Mouse (Mus musculus) kidney, postnatal 4 days (tissue): ENCODE results near the gene Ntrk2.

Experiments used
- DNase-seq, 2 experiments: peaks; one replicate each; pipeline ENCODE4 v3.0.0; 2021; ENCODE audit warnings: mixed read lengths in 2 of 2

The Ntrk2 gene

GRCm38 (mm10) chr13:58843826-58844225 lies 37.5 kb downstream of the Ntrk2 start:
- DNase-seq = no peak

GRCm38 (mm10) chr13:58848578-58848977 lies 42.2 kb downstream of the Ntrk2 start:
- DNase-seq = no peak

DNA sequence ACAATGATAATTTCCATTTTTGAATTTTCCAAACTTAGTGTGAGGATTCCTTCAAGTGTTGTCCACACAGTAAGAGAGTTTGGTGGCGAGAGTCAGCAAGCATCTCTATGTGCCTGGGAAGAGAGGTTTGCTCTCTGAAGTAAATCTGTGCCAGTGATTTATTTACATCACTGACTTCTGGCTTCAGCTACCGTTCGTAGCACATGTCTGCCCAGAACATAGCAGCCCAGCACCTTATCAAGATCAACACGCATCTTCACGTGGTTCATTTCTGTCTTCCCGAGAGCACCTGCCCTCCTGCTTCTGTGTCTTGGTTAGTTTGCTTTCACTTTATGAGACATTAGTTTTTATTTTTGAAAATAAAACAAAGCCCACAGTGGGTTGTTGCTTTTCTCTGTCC lies 47.3 kb downstream of the Ntrk2 start:
- no peak for DNase-seq

- no peak for DNase-seq
These were observed 59.9 kb downstream of the Ntrk2 start for GRCm38 (mm10) chr13:58866239-58866638.

DNA sequence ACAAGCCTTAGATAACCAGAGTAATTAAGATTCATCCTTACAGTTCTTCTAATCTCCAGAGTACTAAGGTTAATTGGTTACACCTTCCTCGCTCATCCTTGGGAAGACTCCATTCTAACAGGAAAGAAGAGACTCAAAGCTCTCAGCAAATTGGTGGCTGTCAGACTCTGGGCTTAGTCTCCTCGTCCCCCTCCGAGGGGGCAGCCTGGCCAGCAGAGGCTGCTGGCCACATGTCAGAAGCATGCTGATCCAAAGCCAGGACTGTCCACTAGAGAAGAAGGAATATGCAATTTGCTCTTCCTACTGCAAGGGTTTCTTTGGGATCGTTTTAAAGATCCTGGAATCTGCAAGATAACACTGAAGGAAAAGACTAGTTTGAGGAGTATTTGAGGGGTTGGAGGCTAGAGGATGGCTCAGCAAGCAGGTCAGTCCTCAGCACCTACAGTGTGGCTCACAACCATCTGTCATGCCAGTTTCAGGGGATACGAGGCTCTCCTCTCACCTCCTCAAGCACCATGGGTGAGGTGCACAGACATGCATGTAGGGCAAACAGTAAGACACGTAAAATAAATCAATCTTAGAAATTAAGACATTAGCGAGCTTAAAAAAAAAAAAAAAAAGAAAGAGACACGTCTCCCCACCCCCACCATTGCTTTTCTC lies 60.5 kb downstream of the Ntrk2 start:
- DNase-seq = peak in 1 of 2 experiments; percentile 20

DNA sequence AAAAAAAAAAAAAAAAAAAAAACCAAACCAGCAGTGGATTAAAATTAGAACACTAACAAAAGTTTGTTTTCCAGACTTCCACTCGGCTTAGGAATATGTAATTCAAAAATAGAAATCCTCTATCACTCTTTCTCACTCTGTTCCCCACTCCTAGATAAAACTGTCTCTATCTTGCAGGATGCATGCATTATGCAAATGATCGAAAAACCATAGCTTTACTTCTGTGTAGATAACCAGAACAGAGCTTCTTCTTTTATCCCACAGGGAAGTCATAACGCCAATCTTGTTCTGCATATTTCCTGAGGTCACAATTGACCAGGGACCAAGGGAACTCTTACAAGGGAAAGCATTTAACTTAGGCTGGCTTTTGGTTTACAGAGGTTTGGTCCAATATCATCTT lies 76.1 kb downstream of the Ntrk2 start:
- DNase-seq = no peak

DNA sequence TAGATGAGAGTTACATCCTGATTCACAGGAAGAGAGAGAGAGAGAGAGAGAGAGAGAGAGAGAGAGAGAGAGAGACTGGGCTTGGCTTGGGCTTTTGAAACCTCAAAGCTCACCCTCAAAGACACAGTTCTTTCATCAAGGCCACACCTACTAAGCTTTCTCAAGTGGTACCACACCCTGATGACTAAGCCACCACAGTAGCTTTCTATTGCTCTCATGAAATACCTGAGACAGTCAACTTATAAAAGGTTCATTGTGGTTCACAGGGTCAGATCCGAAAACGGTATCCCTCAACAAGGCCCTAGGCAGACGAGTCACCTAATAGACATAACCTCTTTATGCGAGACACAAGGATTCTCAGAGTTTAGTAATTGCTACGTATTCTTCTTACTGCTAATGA lies 76.5 kb downstream of the Ntrk2 start:
- DNase-seq = no peak

- no peak for DNase-seq
These were observed 79.7 kb downstream of the Ntrk2 start for GRCm38 (mm10) chr13:58886108-58886507.

DNA sequence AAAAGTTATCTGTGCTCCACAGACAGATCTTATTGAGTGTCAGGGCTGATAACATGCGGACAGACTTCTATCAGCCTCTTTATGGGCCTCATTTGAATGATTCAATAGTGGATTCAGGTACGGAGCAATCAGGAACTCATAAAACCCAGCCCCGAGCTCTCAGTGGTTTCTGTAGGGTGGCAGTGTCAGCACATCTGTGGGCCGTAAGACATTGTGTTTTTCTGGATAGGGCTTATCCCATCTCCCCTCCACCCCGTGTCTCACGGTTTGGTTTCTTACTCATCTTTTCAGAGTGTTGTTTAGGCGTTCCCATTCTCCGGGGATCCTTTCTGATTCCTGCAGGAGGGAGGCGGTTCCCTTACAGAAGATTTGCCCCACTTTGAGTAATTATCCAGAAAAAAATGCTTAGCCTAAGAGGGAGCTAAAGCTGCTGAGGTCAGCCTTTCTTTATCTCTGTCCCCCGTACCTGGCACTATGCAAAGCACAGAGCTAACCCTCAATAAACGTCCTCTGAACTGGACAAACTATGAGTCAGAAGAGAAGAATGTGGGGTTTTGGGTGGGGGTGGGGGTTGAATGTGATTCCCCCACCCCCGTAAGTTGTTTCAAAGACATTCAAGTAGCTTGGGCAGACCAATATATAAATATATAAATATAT lies 90.0 kb downstream of the Ntrk2 start:
- no peak for DNase-seq

DNA sequence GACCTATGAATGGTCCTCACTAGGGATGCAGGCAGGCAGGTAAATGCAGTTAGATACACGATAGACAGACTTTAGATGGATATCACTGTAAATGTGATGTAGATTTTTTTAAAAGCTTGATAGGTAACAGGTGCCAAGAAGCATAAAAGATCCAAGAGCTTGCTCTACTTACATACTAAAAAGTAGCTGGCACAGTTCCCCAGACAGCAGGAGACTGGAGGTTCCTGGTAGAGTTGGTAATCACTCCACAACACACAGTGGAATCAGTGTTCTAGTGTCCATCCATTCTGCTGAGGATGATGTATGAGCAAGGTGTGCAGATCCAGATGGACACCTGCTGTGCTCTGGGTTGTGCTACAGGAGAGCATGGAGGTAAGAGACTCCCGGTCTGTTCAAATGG lies 93.0 kb downstream of the Ntrk2 start:
- no peak for DNase-seq

- DNase-seq = no peak
These were observed 95.9 kb downstream of the Ntrk2 start for GRCm38 (mm10) chr13:58902313-58902712.

- no peak for DNase-seq
These were observed 98.7 kb downstream of the Ntrk2 start for GRCm38 (mm10) chr13:58904742-58905735.

- DNase-seq = no peak
These were observed 105.6 kb downstream of the Ntrk2 start for GRCm38 (mm10) chr13:58911936-58912335.

DNA sequence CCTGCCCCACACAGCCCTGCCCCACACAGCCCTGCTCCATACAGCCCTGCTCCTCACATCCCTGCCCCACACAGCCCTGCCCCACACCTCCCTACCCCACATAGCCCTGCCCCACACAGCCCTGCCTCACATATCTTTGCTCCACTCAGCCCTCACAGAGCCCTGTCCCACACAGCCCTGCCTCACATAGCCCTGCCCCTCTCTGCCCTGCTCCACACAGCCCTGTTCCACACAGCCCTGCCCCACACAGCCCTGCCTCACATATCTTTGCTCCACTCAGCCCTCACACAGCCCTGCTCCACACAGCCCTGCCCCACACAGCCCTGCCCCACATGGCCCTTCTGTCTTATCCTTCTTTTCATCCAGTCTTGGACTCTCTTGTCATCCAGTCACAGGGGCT lies 106.2 kb downstream of the Ntrk2 start:
- DNase-seq = no peak

DNA sequence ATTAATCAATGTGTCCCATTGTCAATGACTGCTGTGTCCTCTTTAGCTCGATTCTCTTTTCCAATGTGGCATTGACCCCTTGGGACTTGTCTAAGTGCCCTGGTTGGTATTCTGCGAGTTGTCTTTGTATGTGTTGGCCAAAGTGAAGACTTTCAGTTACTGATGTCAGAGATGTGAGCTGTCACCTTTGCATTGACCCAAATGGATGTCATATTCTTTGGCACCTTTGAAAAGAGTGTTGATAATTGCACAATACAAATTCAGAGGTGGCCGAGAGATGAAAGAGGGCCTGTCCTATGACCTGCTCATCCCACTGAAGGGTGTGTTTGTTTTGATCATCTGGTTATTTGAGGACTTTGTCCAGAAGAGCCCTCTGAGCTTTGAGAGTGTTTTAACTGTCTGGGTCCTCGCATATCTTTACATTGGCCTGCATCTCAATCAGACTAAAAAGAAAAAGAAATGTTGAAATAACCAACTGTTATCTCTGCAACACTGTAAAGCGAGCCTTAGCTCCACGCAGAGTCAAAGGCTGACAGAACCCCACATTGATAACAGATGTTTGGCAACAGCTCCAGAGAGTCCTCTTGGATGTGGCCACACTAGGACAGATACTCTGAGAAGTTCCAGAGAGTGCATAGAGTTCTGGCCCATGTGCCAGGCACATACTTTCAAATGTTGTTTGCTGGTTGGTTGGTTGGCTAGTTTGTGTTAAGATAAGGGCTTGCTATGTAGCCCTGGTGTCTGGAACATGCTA lies 107.9 kb downstream of the Ntrk2 start:
- DNase-seq = no peak

DNA sequence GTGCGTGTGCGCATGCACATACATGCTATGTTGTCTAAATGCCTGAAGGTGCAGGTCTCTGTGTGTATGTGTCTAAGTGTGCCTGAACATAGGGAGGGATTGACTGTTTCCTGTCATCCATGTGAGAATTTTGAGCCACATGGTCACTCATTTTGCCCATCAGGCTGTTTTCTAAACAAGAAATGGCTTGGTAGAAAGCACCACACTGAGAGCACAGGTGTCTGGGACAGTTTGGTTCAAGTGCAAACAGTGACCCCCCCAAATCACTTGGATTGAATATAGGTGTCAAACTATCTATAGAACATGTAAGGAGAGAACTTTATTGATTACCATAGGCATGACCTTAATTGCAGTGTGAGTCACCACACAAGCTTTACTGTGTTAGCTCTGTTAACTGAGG lies 110.0 kb downstream of the Ntrk2 start:
- DNase-seq = no peak

DNA sequence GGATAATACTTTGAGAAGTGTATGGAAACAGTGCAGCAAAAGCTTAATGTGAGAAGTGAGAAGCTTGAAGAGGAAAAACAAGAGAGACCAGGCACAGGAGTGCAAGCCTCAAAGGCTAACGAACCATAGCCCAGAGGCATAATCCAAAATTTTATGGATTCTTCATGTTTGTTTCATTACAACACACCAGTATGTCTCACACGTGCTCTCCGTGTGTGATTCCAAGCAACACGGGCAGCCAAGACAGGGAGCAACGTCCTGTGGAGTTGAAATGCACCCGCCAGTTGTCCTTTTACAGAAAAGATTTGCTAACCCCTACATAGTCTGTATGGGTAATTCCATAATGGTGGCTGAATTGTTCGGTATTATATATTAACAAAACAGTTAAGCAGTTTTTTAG lies 113.9 kb downstream of the Ntrk2 start:
- DNase-seq = no peak

- no peak for DNase-seq
These were observed 114.9 kb downstream of the Ntrk2 start for GRCm38 (mm10) chr13:58921255-58921654.

GRCm38 (mm10) chr13:58921705-58922104 lies 115.3 kb downstream of the Ntrk2 start:
- DNase-seq = no peak

GRCm38 (mm10) chr13:58922174-58922573 lies 115.8 kb downstream of the Ntrk2 start:
- no peak for DNase-seq

GRCm38 (mm10) chr13:58923496-58923895 lies 117.1 kb downstream of the Ntrk2 start:
- no peak for DNase-seq

- no peak for DNase-seq
These were observed 118.1 kb downstream of the Ntrk2 start for GRCm38 (mm10) chr13:58924486-58924885.

DNA sequence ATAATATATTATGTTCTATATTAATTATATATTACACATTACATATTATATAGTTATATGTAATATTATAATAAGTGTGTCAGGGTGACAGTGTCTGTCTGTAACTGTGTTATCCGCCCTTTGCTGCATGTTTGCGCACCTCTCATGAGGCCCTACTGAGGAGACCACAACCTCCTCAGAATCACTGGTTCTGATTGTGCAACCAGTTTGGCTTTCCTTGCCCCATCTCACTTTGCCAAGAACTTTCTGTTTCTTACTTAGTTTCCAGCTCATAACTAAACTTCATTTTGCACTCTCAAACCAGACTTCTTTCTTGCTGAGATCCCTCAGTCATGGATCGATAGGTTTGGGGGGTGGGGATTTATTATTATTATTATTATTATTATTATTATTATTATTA lies 120.8 kb downstream of the Ntrk2 start:
- DNase-seq = no peak
